Mouse (Mus musculus): Measurements from ENCODE around the gene Pgghg.
A peak's percentile ranks its signal among the peaks of the same experiment; 100 is the strongest.
"Not testable (repeated sequence)": the region's sequence is repeated elsewhere in the genome, so short reads cannot be mapped to it uniquely, and the experiment has no call there.

The Pgghg gene

GRCm38 (mm10) chr7:140955758-140956555 lies 14.8 kb downstream of the Pgghg start, which contains the start of the genes Gm45717 and Ifitm2:
Gene Gm45717, minus strand, starts transcription at chr7:140955937.
Gene Ifitm2, minus strand, starts transcription at chr7:140955987.
- no peak for DNase-seq

GRCm38 (mm10) chr7:140956556-140956869 lies 15.3 kb downstream of the Pgghg start:
- DNase-seq = no peak

- peak; percentile 48 to 61 for DNase-seq
These were observed 18.1 kb downstream of the Pgghg start for GRCm38 (mm10) chr7:140959181-140959901.

- DNase-seq = no peak
These were observed 18.8 kb downstream of the Pgghg start for GRCm38 (mm10) chr7:140960026-140960425.

GRCm38 (mm10) chr7:140961416-140961815 lies 20.2 kb downstream of the Pgghg start:
- no peak for DNase-seq

GRCm38 (mm10) chr7:140962733-140963132 lies 21.5 kb downstream of the Pgghg start:
- DNase-seq = no peak

- no peak for DNase-seq
These were observed 25.7 kb downstream of the Pgghg start, which contains the start of gene Ifitm1 for GRCm38 (mm10) chr7:140966921-140967320. Gene Ifitm1, plus strand, starts transcription at chr7:140967221.

GRCm38 (mm10) chr7:140967862-140968591 lies 26.8 kb downstream of the Pgghg start:
- no peak for DNase-seq

GRCm38 (mm10) chr7:140968710-140969109 lies 27.5 kb downstream of the Pgghg start:
- DNase-seq = not testable (repeated sequence)

- no peak for DNase-seq
These were observed 29.7 kb downstream of the Pgghg start for GRCm38 (mm10) chr7:140970931-140971330.

- no peak for DNase-seq
These were observed 30.4 kb downstream of the Pgghg start for GRCm38 (mm10) chr7:140971479-140972171.

- DNase-seq = no peak
These were observed 32.4 kb downstream of the Pgghg start for GRCm38 (mm10) chr7:140973396-140974165.

- DNase-seq = no peak
These were observed 33.7 kb downstream of the Pgghg start for GRCm38 (mm10) chr7:140974940-140975339.

- DNase-seq = no peak
These were observed 34.3 kb downstream of the Pgghg start for GRCm38 (mm10) chr7:140975465-140975864.

- DNase-seq = not testable (repeated sequence)
These were observed 35.5 kb downstream of the Pgghg start for GRCm38 (mm10) chr7:140976720-140977119.

- DNase-seq = no peak
These were observed 40.5 kb downstream of the Pgghg start for GRCm38 (mm10) chr7:140981704-140982103.

GRCm38 (mm10) chr7:140982971-140983370 lies 41.8 kb downstream of the Pgghg start:
- no peak for DNase-seq

GRCm38 (mm10) chr7:140987182-140988138 lies 46.3 kb downstream of the Pgghg start:
- DNase-seq = no peak

GRCm38 (mm10) chr7:140989022-140989421 lies 47.8 kb downstream of the Pgghg start:
- DNase-seq = no peak

GRCm38 (mm10) chr7:140990185-140990584 lies 49.0 kb downstream of the Pgghg start:
- no peak for DNase-seq

- no peak for DNase-seq
These were observed 49.4 kb downstream of the Pgghg start for GRCm38 (mm10) chr7:140990622-140991021.
